Mouse (Mus musculus): ENCODE data around the gene Actb. TPM values are rescaled to one million over a fixed set of nuclear protein-coding genes. Genes with fewer than 3 reads are reported as not detected.

Actb gene
- polyA plus RNA-seq, 1 experiment from 2014 or later: 18,716 TPM

- Histone ChIP-seq H3K4me1 (ENCODE audit: insufficient read depth, low read depth, low read length) (peaks cover 23% of the 10 kb centered on the region), H3K36me3 (ENCODE audit: insufficient read depth, low read length) (peaks cover 53% of the 10 kb centered on the region), H3K4me2 (replicated peaks; ENCODE audit: low read depth, low read length) (peak overlapping the region; percentile 80), H3K9me3 (ENCODE audit: low read length) (no peaks in the 10 kb centered on the region), H3K27ac (ENCODE audit: low read length) (peak overlapping the region; percentile 100), H3K27me3 (replicated peaks; ENCODE audit: insufficient read depth, low read length) (no peaks in the 10 kb centered on the region), H3K4me3 (ENCODE audit: low read depth, low read length) (peak overlapping the region; percentile 100), H3K9ac (replicated peaks; ENCODE audit: low read depth) (peak overlapping the region; percentile 100)
- no peak for ATAC-seq
- WGBS: 32% methylated on average over 19 of the region's 19 CpGs
- TF ChIP-seq EP300 (IDR thresholded peaks at IDR 0.05) (no peak), CTCF (IDR thresholded peaks at IDR 0.05) (no peak)
- no peak for DNase-seq (ENCODE audit: low spot score)
Observed at GRCm38 (mm10) chr5:142904208-142905037, 2.1 kb downstream of the Actb start.

- no peak for TF ChIP-seq EP300 (IDR thresholded peaks at IDR 0.05)
- no peak for TF ChIP-seq CTCF (IDR thresholded peaks at IDR 0.05)
- Histone ChIP-seq H3K27ac (ENCODE audit: low read length) (no peak overlapping the region), H3K9ac (replicated peaks; ENCODE audit: low read depth) (peak overlapping the region; percentile 100), H3K4me1 (ENCODE audit: insufficient read depth, low read depth, low read length) (peaks cover 15% of the 10 kb centered on the region), H3K4me3 (ENCODE audit: low read depth, low read length) (peak overlapping the region; percentile 100), H3K9me3 (ENCODE audit: low read length) (no peaks in the 10 kb centered on the region), H3K27me3 (replicated peaks; ENCODE audit: insufficient read depth, low read length) (no peaks in the 10 kb centered on the region), H3K36me3 (ENCODE audit: insufficient read depth, low read length) (peaks cover 53% of the 10 kb centered on the region), H3K4me2 (replicated peaks; ENCODE audit: low read depth, low read length) (peak overlapping the region; percentile 80)
- DNase-seq (ENCODE audit: low spot score) (no peak), ATAC-seq (no peak)
- WGBS: 44% methylated on average over 14 of the region's 14 CpGs
Observed at GRCm38 (mm10) chr5:142903470-142904207, 2.9 kb downstream of the Actb start.

GRCm38 (mm10) chr5:142902506-142903314, 3.8 kb downstream of the Actb start:
- peaks cover 8% of the 10 kb centered on the region; the same call in 1 of the 2 replicates for H3K4me1 ChIP-seq (ENCODE audit: insufficient read depth, low read depth, low read length)
- no peak overlapping the region for H3K4me3 ChIP-seq (ENCODE audit: low read depth, low read length)
- no peak for DNase-seq (ENCODE audit: low spot score)
- WGBS: 44% methylated on average over 5 of the region's 5 CpGs
- no peak for ATAC-seq
- 0 out of 2 replicates have a peak overlapping the region, but pooled peaks have one; percentile 3 for H3K27ac ChIP-seq (ENCODE audit: low read length)
- peaks cover 53% of the 10 kb centered on the region for H3K36me3 ChIP-seq (ENCODE audit: insufficient read depth, low read length)
- no peaks in the 10 kb centered on the region for H3K27me3 ChIP-seq (replicated peaks; ENCODE audit: insufficient read depth, low read length)
- TF ChIP-seq EP300 (IDR thresholded peaks at IDR 0.05) (no peak), CTCF (IDR thresholded peaks at IDR 0.05) (no peak)
- peak overlapping the region; percentile 9; the same call in 1 of the 2 replicates for H3K4me2 ChIP-seq (replicated peaks; ENCODE audit: low read depth, low read length)
- no peak overlapping the region for H3K9ac ChIP-seq (replicated peaks; ENCODE audit: low read depth)
- H3K9me3 ChIP-seq (ENCODE audit: low read length): no peaks in the 10 kb centered on the region

- DNase-seq (ENCODE audit: low spot score) (no peak), ATAC-seq (no peak)
- Histone ChIP-seq H3K4me3 (ENCODE audit: low read depth, low read length) (no peak overlapping the region), H3K9ac (replicated peaks; ENCODE audit: low read depth) (no peak overlapping the region), H3K4me1 (ENCODE audit: insufficient read depth, low read depth, low read length) (peaks cover 1% of the 10 kb centered on the region; the same call in 1 of the 2 replicates), H3K9me3 (ENCODE audit: low read length) (no peaks in the 10 kb centered on the region), H3K27me3 (replicated peaks; ENCODE audit: insufficient read depth, low read length) (no peaks in the 10 kb centered on the region), H3K4me2 (replicated peaks; ENCODE audit: low read depth, low read length) (no peak overlapping the region), H3K27ac (ENCODE audit: low read length) (peak overlapping the region; percentile 20; the same call in 1 of the 2 replicates), H3K36me3 (ENCODE audit: insufficient read depth, low read length) (peaks cover 53% of the 10 kb centered on the region)
- TF ChIP-seq EP300 (IDR thresholded peaks at IDR 0.05): no peak
- TF ChIP-seq CTCF (IDR thresholded peaks at IDR 0.05): no peak
- 36% methylated on average over 4 of the region's 4 CpGs for WGBS
Observed at GRCm38 (mm10) chr5:142901846-142902505, 4.6 kb downstream of the Actb start.

GRCm38 (mm10) chr5:142901355-142901802, 5.2 kb downstream of the Actb start:
- peak; percentile 69 for DNase-seq (ENCODE audit: low spot score)
- H3K9me3 ChIP-seq (ENCODE audit: low read length): no peaks in the 10 kb centered on the region
- H3K4me2 ChIP-seq (replicated peaks; ENCODE audit: low read depth, low read length): no peak overlapping the region
- WGBS: 64% methylated on average over 7 of the region's 7 CpGs
- peaks cover 53% of the 10 kb centered on the region for H3K36me3 ChIP-seq (ENCODE audit: insufficient read depth, low read length)
- H3K27ac ChIP-seq (ENCODE audit: low read length): peak overlapping the region; percentile 20; the same call in 1 of the 2 replicates
- H3K27me3 ChIP-seq (replicated peaks; ENCODE audit: insufficient read depth, low read length): no peaks in the 10 kb centered on the region
- TF ChIP-seq CTCF (IDR thresholded peaks at IDR 0.05) (no peak), EP300 (IDR thresholded peaks at IDR 0.05) (no peak)
- no peaks in the 10 kb centered on the region; the same call in 1 of the 2 replicates for H3K4me1 ChIP-seq (ENCODE audit: insufficient read depth, low read depth, low read length)
- H3K9ac ChIP-seq (replicated peaks; ENCODE audit: low read depth): no peak overlapping the region
- ATAC-seq: no peak
- H3K4me3 ChIP-seq (ENCODE audit: low read depth, low read length): no peak overlapping the region

Measured in lung, postnatal 0 days (tissue).